Mouse (Mus musculus) G1E (cell line): ENCODE results near the gene Il34.

Experiments
- CTCF ChIP-seq: IDR thresholded peaks from 2 replicates; pipeline ENCODE4 v1.5.1; 2012; ENCODE audit warnings: low read depth, low read length, inconsistent platforms, mixed read lengths
- GATA1 ChIP-seq: IDR thresholded peaks from 2 replicates; pipeline ENCODE4 v1.6.1; 2012; ENCODE audit warnings: borderline replicate concordance, low read length, inconsistent platforms, mixed read lengths
- GATA2 ChIP-seq: IDR thresholded peaks from 2 replicates; pipeline ENCODE4 v1.6.1; 2012; ENCODE audit warnings: low read depth, low read length, inconsistent platforms, borderline replicate concordance
- POLR2AphosphoS5 ChIP-seq: IDR thresholded peaks from 2 replicates; pipeline ENCODE4 v1.6.1; 2012; ENCODE audit warnings: low read depth, low read length, inconsistent platforms; ENCODE audit not compliant: insufficient replicate concordance

DNA sequence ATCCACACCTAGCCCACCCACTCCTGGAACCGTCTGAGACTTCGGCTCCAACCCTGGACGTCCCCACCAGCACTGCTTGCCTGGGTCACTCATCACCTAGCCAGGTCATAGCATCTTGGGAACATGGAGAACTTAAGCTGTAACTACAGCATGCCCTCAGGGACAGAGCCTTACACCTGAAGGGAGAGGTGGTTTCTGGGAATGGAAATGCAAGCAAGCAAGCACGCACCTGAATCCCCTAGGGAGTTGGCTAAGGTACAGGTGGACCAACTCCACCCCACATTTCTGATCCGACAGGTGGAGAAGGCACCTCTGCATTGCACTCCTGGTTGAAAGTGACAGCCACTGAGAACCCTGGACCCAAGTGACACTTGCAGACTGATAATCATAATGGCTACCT, 54.2 kb downstream of the Il34 start:
- TF ChIP-seq CTCF, result no peak
- TF ChIP-seq GATA1, result no peak
- no peak for TF ChIP-seq POLR2AphosphoS5
- no peak for TF ChIP-seq GATA2
